Mouse (Mus musculus) limb, embryonic 12.5 days (tissue): ENCODE results near the gene Ttc6. TPM values are rescaled to one million over a fixed set of nuclear protein-coding genes. Genes with fewer than 3 reads are reported as not detected.

ENCODE experiments used
- ATAC-seq: fragments of 200-750 bp; cut with Nextera tagmentation; 2 replicates; pipeline ENCODE4 v1.8.0; 2017; ENCODE audit warnings: low read depth, moderate TSS enrichment; ENCODE audit not compliant: insufficient number of reproducible peaks, insufficient read depth, low FRiP score, low TSS enrichment
- H3K27ac ChIP-seq: fragments of 300-500 bp; sonication (generic); 2 replicates; pipeline ENCODE4 v1.5.1; 2016; ENCODE audit warnings: mild to moderate bottlenecking, moderate library complexity
- H3K27me3 ChIP-seq: fragments of 300-500 bp; sonication (generic); 2 replicates; pipeline ENCODE4 v1.6.1; 2016; ENCODE audit warnings: mild to moderate bottlenecking, moderate library complexity
- H3K36me3 ChIP-seq: fragments of 300-500 bp; sonication (generic); 2 replicates; pipeline ENCODE4 v1.6.1; 2016; ENCODE audit warnings: mild to moderate bottlenecking, moderate library complexity
- H3K4me1 ChIP-seq: fragments of 300-500 bp; sonication (generic); replicated peaks from 2 replicates; pipeline ENCODE4 v1.6.1; 2016
- H3K4me2 ChIP-seq: fragments of 300-500 bp; sonication (generic); 2 replicates; pipeline ENCODE4 v1.6.1; 2016; ENCODE audit warnings: mild to moderate bottlenecking, moderate library complexity
- H3K4me3 ChIP-seq: fragments of 300-500 bp; sonication (generic); replicated peaks from 2 replicates; pipeline ENCODE4 v1.5.1; 2016; ENCODE audit warnings: mild to moderate bottlenecking
- H3K9ac ChIP-seq: fragments of 300-500 bp; sonication (generic); replicated peaks from 2 replicates; pipeline ENCODE4 v1.6.1; 2016; ENCODE audit warnings: mild to moderate bottlenecking, moderate library complexity
- H3K9me3 ChIP-seq: fragments of 300-500 bp; sonication (generic); 2 replicates; pipeline ENCODE4 v1.6.1; 2016; ENCODE audit warnings: mild to moderate bottlenecking, moderate library complexity
- WGBS: fragments of 180-500 bp; shearing (Covaris S2); methylation state at CpG from one replicate; pipeline ENCODE4 v1.1.7; 2016; 5-methylcytosine and 5-hydroxymethylcytosine counted together
- polyA plus RNA-seq: library from polyadenylated mRNA; unstranded; fragments of >200 nt; fragmentation: Nextera tagmentation; extraction: Ambion mirVana; gene quantifications from 2 replicates; pipeline ENCODE4 v1.2.1, GENCODE M21; 2016

Ttc6 gene
- polyA plus RNA-seq, 1 experiment from 2014 or later, result 0.13 TPM

DNA sequence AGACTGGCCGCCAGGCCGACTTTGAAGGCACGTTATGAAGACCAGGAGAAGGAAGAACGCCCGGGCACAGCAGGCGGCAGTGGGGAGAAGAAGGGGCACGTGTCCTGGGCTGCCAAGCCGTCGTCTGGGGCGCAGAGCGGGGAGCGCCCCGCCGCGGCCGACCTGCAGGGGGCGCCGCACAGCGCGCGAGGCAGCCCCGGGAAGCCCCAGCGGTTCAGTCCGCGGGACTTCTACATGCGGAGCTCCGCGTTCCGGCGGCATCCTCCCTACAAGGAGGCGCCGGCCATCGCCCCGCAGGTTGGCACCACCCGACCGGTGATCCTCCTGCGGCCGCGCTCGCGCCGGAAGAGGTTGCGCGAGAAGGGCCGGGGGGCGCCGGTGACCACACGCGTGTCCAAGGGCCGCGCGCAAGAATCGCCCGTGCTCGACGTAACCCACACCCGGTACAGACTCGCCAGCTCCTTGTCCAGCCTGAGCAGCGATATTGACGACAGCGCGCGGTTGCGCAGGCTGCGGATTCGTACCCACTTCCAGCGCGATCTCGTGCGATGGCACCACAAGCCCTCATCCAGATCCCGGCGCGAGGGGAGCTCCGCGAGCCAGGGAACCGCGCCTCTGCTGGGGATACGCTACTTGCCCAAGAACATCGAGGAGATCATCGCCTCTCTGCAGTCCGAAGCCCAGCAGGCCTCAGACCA, 12.2 kb downstream of the Ttc6 start:
- Histone ChIP-seq H3K4me1 (peaks cover 3% of the 10 kb centered on the region; the same call in 1 of the 2 replicates), H3K4me2 (peak overlapping the region; percentile 84), H3K36me3 (no peaks in the 10 kb centered on the region), H3K4me3 (peak overlapping the region; percentile 55), H3K9ac (peak overlapping the region; percentile 51), H3K27me3 (peaks cover 48% of the 10 kb centered on the region), H3K9me3 (0 out of 2 replicates have a peak, but pooled peaks cover 7% of the 10 kb centered on the region), H3K27ac (no peak overlapping the region)
- WGBS, result 2% methylated on average over 81 of the region's 81 CpGs
- peak; percentile 78 for ATAC-seq

DNA sequence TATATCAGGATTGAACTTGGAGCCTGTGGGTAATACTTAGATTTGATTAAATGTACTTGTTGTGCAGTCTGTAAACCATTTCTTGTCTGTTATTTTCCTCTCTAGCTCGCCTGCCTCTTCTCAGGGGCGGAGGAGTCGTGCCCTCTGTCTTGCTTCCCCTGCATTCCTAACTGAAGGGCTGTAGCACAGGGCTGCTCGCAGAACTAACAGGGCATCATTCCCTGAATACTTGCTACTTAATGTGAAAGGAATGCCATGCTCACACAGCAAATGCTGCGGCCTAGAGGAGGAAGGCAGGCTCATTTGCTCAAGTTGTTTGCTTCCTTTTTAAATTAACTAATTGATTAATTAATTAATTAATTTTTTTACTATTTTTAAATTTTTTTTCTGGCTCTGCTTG, 43.7 kb downstream of the Ttc6 start:
- no peaks in the 10 kb centered on the region for H3K9me3 ChIP-seq
- no peak for ATAC-seq
- H3K27ac ChIP-seq, result no peak overlapping the region
- no peaks in the 10 kb centered on the region for H3K4me1 ChIP-seq
- H3K27me3 ChIP-seq, result no peaks in the 10 kb centered on the region
- H3K9ac ChIP-seq, result no peak overlapping the region
- H3K4me2 ChIP-seq, result no peak overlapping the region
- H3K36me3 ChIP-seq, result no peaks in the 10 kb centered on the region
- no peak overlapping the region for H3K4me3 ChIP-seq
- WGBS, result 71% methylated on average over 5 of the region's 5 CpGs

DNA sequence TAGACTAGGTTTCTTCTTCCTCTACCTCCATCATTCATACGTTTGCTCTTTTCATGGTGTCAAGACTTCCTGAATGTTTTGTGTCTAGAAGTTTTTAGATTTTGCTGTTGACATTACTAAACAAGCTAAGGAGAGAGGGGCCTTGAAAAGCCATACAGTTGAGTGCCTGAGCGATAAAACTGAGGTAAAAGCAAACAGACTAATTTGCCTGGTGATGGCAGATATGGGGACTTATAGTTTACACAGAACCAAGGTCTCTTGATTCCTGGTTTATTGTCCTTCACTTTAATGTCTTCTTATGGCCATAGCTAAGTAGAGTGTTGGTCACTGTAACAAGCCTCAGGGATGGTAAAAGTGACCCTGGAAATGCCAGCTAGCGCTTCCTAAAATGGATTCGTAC, 51.2 kb downstream of the Ttc6 start:
- 93% methylated on average over 4 of the region's 4 CpGs for WGBS
- Histone ChIP-seq H3K4me3 (no peak overlapping the region), H3K9me3 (no peaks in the 10 kb centered on the region), H3K27me3 (no peaks in the 10 kb centered on the region), H3K4me1 (no peaks in the 10 kb centered on the region), H3K9ac (no peak overlapping the region), H3K27ac (no peak overlapping the region), H3K4me2 (no peak overlapping the region), H3K36me3 (no peaks in the 10 kb centered on the region)
- ATAC-seq, result no peak

DNA sequence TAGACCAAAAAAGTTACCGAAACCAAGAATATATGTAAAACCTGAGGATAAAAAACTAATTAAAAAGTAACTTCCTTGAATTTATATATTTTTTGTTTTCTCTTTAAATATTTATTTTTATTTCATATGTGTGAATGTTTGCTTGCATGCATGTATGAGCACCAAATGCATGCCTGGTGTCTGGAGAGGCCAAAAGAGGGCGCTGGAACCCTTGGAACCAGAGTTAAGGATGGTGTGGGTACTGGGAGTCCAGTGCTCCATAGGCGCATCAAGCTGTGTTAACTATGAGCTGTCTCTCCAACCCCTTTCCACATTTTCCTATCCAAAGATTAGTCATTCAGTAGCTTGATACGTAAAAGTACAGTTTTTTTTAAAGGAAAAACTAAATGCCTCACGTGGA, 58.1 kb downstream of the Ttc6 start:
- no peaks in the 10 kb centered on the region for H3K36me3 ChIP-seq

DNA sequence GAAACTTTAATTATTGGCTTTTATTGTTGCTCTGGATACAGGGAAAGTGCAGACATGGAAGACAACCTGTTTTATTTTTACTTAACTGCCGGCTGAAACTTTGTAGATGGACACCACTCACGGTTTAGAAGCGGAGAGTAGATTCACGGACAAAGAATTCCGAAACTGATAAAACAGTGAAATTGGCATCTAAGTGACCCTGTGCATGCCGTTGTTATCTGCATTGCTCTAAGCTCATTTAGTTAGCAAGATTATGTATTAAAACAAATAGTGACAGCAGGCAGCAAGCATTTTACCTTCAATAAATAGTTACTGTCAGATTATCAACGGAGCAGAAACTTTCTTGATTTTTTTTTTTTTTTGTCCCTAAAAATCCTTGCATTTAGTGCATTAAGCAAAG, 59.4 kb downstream of the Ttc6 start:
- Histone ChIP-seq H3K9me3 (no peaks in the 10 kb centered on the region), H3K9ac (no peak overlapping the region), H3K36me3 (no peaks in the 10 kb centered on the region), H3K27me3 (no peaks in the 10 kb centered on the region), H3K4me1 (no peaks in the 10 kb centered on the region), H3K27ac (no peak overlapping the region), H3K4me2 (no peak overlapping the region), H3K4me3 (no peak overlapping the region)
- WGBS, result 69% methylated on average over 7 of the region's 7 CpGs
- ATAC-seq, result no peak

More for the DNA sequence above, 58.1 kb downstream of the Ttc6 start:
- H3K9ac ChIP-seq, result no peak overlapping the region
- H3K27ac ChIP-seq, result no peak overlapping the region
- ATAC-seq, result no peak
- H3K9me3 ChIP-seq, result no peaks in the 10 kb centered on the region
- H3K4me3 ChIP-seq, result no peak overlapping the region
- H3K4me2 ChIP-seq, result no peak overlapping the region
- no peaks in the 10 kb centered on the region for H3K4me1 ChIP-seq
- no peaks in the 10 kb centered on the region for H3K27me3 ChIP-seq
- 65% methylated on average over 5 of the region's 5 CpGs for WGBS

DNA sequence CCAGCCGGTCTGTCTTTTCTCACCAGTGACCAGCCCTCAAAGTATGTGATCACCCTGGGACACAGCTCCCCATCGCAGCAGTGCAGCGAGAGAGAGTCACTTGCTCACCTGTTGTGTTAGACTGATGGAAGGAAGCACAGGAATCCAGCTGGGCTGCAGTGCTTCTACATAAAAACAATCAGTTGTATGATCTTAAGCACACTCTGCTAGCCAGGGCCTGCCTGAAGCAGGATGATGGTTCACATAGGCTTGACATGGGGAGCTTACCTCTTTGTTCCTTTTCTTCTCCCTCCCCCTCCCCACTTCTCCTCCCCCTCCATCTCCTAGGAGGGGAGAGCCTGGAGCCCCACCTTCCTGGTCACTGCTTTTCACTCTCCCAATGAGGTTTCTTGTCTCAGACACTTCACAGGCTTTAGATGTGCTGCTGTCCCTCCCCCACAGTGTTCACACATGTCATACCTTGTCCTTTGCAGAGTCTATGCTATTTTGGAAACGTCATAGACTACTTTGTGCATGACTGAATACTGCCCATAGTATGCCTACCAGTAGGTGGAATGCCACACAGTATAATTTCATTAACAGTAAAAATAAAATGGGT, 60.2 kb downstream of the Ttc6 start:
- H3K4me2 ChIP-seq, result no peak overlapping the region
- H3K9me3 ChIP-seq, result no peaks in the 10 kb centered on the region
- WGBS, result 45% methylated on average over 4 of the region's 4 CpGs
- H3K27me3 ChIP-seq, result no peaks in the 10 kb centered on the region
- H3K9ac ChIP-seq, result no peak overlapping the region
- H3K36me3 ChIP-seq, result no peaks in the 10 kb centered on the region
- H3K27ac ChIP-seq, result no peak overlapping the region
- no peak for ATAC-seq
- H3K4me3 ChIP-seq, result no peak overlapping the region
- no peaks in the 10 kb centered on the region for H3K4me1 ChIP-seq

DNA sequence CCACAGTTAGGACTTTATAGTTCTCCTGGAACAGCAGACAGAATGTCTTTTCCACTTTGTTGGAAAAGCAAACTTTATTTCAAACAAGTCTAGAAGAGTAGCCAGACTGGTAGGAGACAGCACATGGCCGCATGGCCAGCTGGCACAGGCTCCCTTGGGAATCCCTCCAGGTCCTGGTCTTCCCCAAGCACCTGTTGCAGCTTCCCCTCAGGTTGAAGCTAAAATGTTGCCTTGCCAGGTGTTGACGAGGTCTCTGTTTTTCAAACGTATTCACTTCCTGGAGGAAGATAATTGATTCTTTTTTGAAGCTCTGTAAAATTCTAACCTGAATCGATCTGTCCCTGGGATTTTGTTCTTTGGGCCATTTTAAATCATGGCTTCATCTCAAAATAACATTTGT, 86.1 kb downstream of the Ttc6 start:
- Histone ChIP-seq H3K9ac (no peak overlapping the region), H3K4me3 (no peak overlapping the region), H3K27me3 (no peaks in the 10 kb centered on the region), H3K27ac (no peak overlapping the region), H3K4me1 (no peaks in the 10 kb centered on the region), H3K4me2 (no peak overlapping the region), H3K9me3 (peaks cover 9% of the 10 kb centered on the region; the same call in 1 of the 2 replicates), H3K36me3 (no peaks in the 10 kb centered on the region)
- WGBS, result 77% methylated on average over 4 of the region's 4 CpGs
- no peak for ATAC-seq

DNA sequence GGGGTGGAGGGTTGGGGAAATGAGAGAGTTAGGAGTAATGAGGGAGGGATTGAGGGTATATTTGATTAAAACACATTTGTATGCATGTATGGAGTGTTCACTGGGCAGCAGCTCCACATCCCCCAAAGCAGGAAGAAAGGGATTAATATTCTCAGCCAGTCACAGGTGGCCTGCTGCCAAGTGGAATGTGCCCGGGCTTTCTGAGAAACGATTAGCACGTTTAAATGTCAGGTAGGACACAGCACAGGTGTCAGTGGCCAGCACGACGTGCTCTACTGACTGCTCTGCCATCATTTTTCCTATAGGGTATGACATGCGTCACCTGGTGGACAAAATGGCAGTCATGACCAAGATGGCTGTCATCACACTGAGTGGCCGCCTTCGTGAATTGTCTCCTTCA, 86.8 kb downstream of the Ttc6 start:
- ATAC-seq, result no peak
- H3K4me1 ChIP-seq, result no peaks in the 10 kb centered on the region
- no peak overlapping the region for H3K27ac ChIP-seq
- H3K4me2 ChIP-seq, result no peak overlapping the region
- H3K9me3 ChIP-seq, result peaks cover 9% of the 10 kb centered on the region; the same call in 1 of the 2 replicates
- H3K4me3 ChIP-seq, result no peak overlapping the region
- H3K27me3 ChIP-seq, result no peaks in the 10 kb centered on the region
- WGBS, result 75% methylated on average over 8 of the region's 8 CpGs
- no peak overlapping the region for H3K9ac ChIP-seq
- H3K36me3 ChIP-seq, result no peaks in the 10 kb centered on the region

DNA sequence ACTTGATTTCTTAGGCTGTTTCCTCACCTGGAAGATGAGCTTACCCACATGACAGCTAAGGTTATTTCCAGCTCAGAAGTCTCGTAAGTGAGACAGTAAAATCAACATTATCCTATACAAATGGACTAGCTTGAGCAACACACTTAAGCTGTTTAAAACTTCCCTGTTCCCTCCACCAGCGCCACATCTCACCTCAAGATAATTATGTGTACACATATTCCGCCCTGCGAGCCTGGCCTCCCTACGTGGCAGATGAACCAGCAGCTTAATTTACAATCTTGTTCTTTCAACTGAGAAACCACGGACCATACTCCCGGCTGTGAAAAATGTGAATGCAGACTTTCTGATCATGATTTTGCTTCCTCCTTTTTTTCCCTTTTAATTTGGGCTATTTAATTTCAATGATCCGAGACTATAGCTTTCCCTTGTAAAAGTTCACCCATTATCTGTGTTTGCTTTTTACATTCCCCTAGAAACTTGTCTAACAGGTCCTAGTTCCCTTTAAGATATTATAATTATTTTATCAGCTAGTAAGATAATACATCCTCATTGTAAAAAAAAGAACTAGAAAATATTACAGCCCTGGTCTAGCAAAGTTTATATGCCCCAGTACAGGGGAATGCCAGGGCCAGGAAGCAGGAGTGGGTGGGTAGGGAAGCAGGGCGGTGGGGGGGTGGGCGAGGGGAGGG, 99.2 kb downstream of the Ttc6 start:
- no peaks in the 10 kb centered on the region for H3K36me3 ChIP-seq
- 74% methylated on average over 10 of the region's 10 CpGs for WGBS
- H3K4me3 ChIP-seq, result no peak overlapping the region
- no peaks in the 10 kb centered on the region for H3K9me3 ChIP-seq
- H3K4me2 ChIP-seq, result no peak overlapping the region
- H3K27me3 ChIP-seq, result no peaks in the 10 kb centered on the region
- no peaks in the 10 kb centered on the region for H3K4me1 ChIP-seq
- H3K27ac ChIP-seq, result no peak overlapping the region
- H3K9ac ChIP-seq, result no peak overlapping the region
- ATAC-seq, result no peak

DNA sequence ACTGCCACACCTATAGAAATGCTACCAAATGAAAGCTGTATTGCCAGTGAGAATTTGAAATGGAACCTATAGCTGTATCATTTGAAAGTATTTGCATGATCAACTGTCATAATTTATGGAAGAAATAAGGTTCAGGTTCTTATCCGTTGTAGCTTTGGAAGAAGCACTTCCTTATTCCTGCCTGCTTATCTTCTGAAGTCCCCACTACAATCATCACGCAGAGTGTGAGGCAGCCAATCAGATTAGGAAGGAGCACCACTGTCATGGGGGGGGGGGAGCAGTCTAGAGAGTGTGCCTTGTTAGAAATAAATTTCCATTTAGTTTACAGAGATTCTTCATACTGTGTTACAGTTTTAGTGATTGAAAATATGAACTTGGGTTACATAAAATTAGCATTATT, 108.5 kb downstream of the Ttc6 start:
- H3K4me2 ChIP-seq, result no peak overlapping the region
- H3K9me3 ChIP-seq, result no peaks in the 10 kb centered on the region
- no peaks in the 10 kb centered on the region for H3K36me3 ChIP-seq
- H3K4me1 ChIP-seq, result no peaks in the 10 kb centered on the region
- 84% methylated on average over 2 of the region's 2 CpGs for WGBS
- no peak overlapping the region for H3K27ac ChIP-seq
- ATAC-seq, result no peak
- no peak overlapping the region for H3K4me3 ChIP-seq
- H3K9ac ChIP-seq, result no peak overlapping the region
- H3K27me3 ChIP-seq, result no peaks in the 10 kb centered on the region

DNA sequence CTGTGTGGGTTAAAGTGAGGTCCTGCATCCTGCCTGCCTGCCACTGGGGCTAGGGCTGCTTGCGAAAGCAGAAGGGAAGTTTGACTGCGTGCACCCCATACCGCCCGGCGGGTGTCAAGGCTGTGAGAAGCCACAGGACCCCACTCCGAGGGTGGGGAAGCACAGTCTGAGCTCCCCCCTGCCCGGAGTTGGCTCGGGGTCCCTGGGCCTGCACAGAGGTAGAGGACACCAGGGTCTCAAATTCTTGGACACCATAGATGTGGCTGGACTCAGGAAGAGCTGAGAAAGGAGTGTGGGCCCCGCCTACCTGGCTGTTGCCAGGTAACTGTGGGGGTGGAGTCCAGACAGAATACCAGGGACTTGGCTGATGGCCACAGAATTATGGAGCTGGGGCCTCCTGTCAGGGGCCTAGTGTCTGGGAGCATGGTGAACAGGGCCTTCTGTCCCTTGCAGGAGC, 121.1 kb downstream of the Ttc6 start:
- no peak overlapping the region for H3K4me3 ChIP-seq
- H3K4me2 ChIP-seq, result no peak overlapping the region
- H3K27ac ChIP-seq, result no peak overlapping the region
- no peak for ATAC-seq
- H3K4me1 ChIP-seq, result 0 out of 2 replicates have a peak, but pooled peaks cover 5% of the 10 kb centered on the region
- H3K27me3 ChIP-seq, result no peaks in the 10 kb centered on the region
- no peaks in the 10 kb centered on the region for H3K9me3 ChIP-seq
- WGBS, result 44% methylated on average over 9 of the region's 9 CpGs
- H3K9ac ChIP-seq, result no peak overlapping the region
- H3K36me3 ChIP-seq, result no peaks in the 10 kb centered on the region
